Mouse (Mus musculus): ENCODE measurements around the gene Gnat1. TPM values are rescaled to one million over a fixed set of nuclear protein-coding genes. Genes with fewer than 3 reads are reported as not detected.

Gnat1 gene
- 0.15 and 0.28 TPM in 2 replicates for polyA plus RNA-seq (2012; rRNA removed)

DNA sequence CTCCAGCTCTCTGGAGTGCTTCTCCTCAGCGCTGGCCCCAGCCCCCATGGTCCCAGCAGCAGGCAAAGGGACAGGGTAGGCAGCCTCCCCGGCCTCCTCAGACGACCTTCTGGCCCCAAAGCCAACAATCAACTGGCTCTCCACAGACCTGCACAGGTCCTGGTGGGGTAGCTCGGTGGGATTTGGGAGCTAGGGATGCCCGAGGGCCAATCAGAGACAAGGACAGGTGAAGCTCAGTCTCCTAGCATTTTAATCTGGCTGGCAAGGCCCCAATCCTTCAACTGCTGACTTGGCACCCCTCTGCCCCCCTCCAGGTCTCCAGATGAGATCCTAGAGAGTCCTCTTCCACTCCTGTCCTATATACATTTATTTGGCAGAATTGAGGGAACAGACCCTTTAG, at the start of gene Gnat1:
Gene Gnat1, minus strand, starts transcription at position 212 of the 400 bp plus-strand sequence.
- DNase-seq (ENCODE audit: extremely low spot score in 1 of 2, low spot score in 1 of 2) = no peak

DNA sequence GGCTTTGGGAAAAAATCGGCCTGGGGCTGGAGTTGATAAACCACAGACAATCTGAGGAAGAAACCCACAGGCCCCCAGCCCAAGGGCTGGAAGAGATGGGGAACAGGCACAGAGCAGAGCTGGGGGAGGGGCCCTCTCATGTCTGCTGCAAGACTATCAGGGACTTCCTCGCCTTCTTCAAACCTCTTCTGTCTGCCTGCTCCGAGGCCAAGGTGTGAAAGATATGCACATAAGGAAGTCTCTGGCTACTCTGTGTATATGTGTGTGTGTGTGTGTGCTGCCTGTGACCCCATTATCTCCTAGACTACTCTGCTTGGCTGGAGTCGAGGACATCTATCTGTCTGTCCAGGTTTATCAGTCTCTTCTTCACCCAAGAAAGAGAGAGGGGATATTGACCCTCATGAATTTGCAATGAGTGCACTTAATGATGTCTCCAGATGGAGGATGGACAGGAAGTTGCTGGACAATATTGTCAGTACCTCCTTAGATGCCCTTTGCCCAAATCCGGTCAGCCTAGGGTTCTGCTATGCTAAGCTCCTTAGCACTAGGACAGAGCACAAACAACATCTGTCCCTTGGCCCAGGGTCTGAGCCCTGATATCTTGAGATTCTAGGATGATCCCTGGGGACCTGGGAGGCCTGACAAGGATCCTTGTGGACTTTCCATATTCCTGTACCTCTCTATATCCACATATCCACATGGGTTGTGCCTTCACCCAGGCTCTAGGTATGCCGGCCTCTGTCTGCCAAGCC, 49.6 kb upstream of the Gnat1 start:
- DNase-seq (ENCODE audit: extremely low spot score in 1 of 2, low spot score in 1 of 2) = no peak

DNA sequence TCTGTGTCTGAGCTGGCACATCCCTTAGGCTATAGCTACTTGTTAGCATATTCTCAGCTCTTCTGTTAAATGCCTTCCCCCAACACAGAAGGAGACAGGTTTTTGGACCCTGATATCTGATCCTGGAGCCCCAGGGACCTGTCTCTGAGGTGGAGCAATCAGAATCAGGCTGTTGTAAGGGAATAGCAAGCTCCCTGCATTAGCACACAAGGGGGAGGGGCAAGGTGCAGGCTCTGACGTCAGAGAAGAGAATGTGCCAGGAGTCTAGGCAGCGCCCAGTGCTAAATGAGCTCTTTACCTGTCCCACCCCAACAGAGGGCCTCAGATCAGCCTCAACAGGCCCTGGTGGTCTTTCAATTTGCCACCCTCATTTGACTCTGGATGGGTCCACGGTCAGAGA, 47.5 kb upstream of the Gnat1 start:
- no peak for DNase-seq (ENCODE audit: extremely low spot score in 1 of 2, low spot score in 1 of 2)

DNA sequence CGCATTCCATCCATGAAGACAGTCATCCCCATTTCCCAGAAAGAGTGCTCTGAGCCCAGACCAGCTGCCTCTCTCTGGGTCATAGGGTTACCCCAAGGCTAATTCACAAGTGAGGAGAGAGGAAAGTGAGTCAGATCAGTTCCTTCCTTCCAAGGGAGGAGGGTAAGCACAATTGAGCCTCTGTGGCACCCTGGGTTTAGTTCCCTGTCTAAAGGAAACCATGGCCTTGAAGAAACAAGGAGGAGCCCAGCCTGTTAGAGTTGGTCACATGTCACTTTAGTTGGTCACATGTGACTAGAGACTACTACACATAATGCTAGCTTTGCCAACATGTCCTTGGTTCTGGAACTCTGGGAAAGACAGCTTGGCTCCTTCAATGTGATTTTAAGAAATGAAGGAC, 45.3 kb upstream of the Gnat1 start:
- DNase-seq (ENCODE audit: extremely low spot score in 1 of 2, low spot score in 1 of 2) = no peak

DNA sequence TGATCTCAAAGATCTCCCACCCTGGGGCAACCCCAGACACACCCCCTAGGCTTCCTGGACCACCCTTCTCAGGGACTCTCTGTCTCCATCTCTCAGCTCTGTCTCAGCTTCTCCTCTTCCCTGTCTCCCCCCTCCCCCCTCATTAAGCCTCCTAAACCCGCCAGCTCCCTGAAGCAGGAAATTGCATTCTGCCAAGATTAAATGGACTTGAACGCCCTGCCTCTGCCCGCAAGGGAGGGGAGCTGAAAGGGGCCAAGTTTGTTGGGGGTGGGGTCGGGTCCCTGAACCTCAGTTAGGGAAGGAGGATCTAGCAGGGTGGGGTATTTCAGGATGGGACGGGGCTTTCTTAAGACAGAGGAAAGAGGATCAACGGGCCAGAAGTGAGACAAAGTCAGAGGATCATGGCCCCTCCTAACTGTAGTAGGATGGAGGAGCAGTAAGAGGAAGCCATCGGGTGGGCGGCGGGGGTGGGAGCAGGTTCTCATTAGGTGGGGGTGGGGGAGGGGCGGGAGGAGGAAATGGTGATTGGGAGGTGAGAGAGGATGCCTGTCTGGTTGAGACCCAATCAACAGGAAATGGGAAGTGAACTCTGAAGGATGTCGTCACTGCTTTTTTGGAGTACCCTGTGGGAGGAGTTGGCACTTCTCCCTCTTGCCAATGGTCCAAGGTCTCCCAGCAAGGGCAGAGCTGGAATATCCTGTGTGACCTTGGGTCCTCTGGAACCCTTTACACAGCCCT, 44.5 kb upstream of the Gnat1 start:
- DNase-seq (ENCODE audit: extremely low spot score in 1 of 2, low spot score in 1 of 2) = no peak

DNA sequence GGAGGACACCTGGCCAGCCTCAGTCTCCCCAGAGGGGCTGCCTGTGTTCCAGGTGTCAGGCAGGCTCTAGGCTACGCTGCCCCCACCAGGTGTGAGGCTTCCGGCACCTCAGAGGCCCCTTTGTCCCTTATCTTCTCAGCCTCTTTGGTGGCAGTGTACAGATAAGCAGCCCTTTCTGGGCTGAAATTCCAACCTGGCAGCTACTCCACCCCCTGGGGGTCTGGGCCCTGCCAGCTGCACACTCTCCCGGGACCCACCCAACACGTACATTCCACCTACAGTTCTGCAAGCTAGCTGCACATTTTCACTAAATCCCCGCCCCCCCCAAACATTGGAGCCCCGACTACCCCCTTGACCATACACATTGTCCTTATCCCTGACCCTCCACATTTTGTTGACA, 43.8 kb upstream of the Gnat1 start:
- DNase-seq (ENCODE audit: extremely low spot score in 1 of 2, low spot score in 1 of 2) = no peak

DNA sequence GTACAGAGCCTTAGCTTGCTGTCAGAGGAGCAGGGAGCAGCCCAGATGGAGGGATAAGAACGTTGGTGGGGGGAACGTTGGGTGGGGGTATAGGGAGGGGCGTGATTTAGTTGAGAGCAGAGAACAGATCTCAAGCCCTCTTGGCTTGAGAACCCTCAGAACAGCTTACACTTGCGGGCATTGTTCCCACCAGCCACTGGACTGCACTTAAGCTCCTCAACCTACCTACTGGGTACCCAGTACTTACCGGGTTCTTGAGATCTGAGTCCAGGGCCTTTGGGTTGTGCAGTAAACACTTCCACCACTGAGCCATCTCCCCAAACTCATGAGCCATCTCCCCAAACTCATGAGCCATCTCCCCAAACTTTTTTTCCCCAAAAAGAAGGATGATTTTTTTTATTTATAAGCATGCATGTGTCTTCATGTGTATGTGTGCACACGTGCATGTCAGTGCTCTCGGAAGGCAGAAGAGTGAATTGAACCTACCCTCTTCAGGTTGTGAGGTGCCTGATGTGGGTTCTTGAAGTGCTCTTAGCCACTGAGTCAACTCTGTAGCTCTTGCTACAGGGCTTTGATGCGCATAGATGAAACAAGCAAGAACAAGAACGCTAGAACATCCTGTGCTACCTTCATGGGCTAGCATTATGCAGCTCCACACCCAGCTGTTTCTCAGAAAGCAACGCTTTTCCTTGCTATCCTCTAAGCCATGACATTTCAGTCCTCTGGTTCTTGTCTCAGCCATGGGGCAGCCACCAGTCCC, 39.4 kb upstream of the Gnat1 start:
- no peak for DNase-seq (ENCODE audit: extremely low spot score in 1 of 2, low spot score in 1 of 2)

DNA sequence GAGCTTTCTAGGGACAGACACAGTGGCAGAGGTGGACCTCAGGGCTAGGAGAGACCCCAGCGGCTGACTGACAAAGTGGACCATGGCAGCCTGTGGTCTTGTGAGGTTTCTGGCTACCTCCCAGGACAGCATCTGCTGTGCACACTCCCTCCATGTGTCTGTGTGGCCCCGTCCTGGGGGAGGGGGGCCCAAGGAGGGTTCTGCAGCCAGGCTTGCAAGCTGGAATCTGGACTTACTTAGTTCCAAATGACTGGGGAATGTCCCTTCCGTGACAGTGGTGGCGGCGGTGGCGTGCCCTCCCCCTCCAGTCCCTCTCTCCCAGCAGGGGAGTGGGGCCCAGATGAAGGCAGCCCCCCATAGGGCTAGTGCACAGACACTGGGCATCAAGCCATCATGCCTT, 37.4 kb upstream of the Gnat1 start:
- no peak for DNase-seq (ENCODE audit: extremely low spot score in 1 of 2, low spot score in 1 of 2)

DNA sequence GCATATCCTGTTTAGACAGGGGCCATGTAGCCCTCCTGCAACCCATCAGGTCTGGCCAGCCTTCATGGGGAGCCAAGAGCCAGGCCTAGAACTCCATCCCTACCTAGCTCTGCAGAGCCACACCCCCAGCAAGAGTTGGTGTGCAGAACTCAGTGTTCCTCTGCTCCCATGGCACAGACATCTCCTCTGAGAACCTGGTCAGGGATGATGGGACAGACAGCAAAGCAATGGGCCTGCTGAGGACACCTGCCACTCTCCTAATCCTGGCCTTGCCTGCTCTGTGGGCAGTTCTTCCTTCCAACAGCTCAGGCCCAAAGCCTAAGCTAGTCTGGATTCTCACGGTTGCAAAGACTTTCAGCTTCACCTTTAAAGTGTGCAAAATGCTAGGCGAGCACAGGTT, 36.1 kb upstream of the Gnat1 start:
- no peak for DNase-seq (ENCODE audit: extremely low spot score in 1 of 2, low spot score in 1 of 2)

DNA sequence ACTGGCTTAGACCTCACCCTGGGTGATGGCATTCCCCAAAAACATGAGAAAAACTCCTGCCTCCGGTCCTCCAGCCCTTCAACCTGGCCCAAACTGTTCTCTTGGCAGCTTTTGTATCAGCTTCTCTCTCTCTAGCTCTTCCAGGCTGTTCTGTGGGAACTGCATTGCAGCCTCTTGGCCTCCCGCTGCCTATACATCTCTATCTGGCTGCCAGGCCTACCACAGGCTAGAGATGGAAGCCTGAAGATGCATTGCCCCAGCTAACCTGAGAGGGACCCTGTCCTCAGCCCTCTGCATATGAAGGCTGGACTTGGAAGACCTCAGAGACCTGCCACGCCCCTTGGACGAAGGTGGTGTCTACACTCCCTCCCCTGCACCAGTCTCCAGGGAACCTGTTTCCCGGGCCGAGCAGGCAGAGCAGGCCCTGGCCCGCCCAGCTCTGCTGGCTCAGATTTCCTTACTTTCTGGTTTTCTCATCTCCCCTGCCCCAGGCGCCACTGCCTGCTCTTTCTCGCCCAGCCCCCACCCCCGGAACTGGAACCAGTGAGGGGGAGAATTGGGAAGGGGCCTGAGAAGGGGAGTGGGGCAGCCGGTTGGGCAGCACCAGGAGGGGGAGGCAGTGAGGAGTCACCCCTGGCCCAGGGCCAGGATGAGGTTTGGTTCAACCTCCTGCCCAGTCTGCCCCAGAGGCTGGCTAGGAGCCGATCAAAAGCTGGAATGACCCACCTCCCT, 34.9 kb upstream of the Gnat1 start:
- no peak for DNase-seq (ENCODE audit: extremely low spot score in 1 of 2, low spot score in 1 of 2)

DNA sequence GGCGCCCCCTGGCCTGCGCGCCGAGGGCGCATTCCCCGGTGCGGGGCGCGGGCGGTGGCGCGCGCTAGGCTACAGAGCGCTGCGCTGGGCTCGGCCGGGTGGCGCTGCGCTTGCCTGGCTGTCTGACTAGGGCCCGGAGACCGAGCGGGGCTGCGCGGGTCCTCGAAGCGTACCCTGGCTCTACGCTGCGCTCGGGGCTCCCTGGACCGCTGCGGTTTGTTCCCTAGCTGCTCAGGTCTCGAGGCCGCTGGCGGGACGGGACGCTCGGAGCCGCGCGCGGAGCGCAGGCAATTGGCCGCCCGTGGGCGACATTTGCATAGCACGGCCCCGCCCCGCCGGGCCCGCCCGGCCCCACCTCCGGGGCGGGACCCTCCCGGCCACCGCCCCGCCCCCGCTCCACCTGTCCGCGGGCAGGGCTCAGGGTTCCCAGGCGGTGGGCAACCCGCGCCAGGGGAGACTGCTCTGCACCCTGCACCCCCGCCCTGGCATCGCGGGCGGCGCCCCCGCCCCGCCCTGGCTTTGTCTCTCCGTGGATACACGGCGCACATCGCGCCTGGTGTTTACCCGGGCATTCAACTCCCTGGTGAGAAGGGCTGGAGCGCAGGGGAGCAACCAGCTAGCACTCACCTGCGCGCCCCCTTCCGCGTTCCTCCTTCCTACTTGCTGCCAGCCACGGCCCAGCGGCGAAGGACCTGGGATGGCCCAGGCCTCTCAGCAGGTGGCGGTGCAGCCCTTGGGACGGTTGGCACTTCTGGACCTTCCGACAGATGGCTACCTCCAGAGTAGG, 30.4 kb upstream of the Gnat1 start, which contains the start of gene Sema3f:
Gene Sema3f, minus strand, starts transcription at position 779 of the 787 bp plus-strand sequence.
- peak in 1 of 2 experiments; percentile 57 for DNase-seq (ENCODE audit: extremely low spot score in 1 of 2, low spot score in 1 of 2)

DNA sequence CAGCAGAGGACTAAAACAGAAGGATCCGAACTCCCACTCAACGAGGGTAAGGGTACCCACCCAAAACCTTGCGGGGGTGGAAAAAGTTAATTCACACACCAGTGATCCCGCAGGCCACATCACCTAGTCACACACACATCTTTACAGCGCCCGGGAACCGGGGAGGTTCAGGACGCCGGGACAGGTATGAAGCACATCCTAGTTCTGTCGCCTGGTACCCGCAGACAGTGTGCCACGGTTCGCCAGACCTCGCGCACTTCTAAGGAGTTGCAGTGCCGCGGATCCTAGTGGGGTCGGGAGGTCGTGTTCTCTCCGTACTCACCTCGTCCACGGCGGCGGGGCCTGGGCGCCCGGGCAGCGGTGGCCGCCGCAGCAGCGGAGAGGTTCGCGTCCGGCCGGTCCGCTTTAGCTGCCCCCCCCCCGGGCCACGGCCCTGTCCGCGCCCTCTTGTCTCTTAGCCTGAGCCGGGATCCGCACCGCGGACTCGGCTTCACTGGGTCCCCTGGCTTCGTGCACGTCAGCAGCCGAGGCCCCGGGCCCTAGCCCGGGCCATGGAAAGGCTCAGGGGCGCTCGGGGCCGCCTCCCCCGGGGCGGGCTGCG, 29.7 kb upstream of the Gnat1 start:
- no peak for DNase-seq (ENCODE audit: extremely low spot score in 1 of 2, low spot score in 1 of 2)

DNA sequence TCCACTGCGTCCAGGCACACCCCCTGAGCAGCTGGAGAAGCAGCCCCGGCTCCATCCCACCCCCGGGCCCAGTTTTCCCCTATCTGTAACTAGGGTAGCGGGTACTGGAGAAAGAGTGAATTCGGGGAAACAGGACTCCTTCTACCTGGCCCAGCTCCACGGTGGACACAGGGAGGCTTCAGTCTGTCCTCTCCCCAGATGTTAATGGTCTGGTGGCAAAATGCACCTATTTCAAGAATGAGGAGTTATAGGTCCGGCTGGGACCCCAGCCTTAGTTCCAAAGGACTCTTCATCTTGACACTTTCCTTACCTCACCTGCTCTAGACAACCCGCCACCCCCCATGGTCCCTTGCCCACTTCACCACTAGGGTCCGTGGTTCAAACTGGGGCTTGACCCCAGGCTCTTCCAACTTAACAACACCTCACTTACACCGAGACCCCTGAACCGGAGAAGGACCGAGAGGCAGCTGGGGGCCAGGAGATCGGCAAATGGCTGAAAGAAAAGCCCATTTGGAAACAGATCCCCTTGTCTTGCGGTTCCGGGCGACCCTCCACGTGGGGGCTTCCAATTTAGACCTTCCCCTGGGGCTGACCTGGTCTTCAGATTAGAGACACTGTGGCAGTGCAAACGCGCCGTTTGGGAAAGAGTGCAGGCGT, 29.1 kb upstream of the Gnat1 start:
- DNase-seq (ENCODE audit: extremely low spot score in 1 of 2, low spot score in 1 of 2) = no peak

DNA sequence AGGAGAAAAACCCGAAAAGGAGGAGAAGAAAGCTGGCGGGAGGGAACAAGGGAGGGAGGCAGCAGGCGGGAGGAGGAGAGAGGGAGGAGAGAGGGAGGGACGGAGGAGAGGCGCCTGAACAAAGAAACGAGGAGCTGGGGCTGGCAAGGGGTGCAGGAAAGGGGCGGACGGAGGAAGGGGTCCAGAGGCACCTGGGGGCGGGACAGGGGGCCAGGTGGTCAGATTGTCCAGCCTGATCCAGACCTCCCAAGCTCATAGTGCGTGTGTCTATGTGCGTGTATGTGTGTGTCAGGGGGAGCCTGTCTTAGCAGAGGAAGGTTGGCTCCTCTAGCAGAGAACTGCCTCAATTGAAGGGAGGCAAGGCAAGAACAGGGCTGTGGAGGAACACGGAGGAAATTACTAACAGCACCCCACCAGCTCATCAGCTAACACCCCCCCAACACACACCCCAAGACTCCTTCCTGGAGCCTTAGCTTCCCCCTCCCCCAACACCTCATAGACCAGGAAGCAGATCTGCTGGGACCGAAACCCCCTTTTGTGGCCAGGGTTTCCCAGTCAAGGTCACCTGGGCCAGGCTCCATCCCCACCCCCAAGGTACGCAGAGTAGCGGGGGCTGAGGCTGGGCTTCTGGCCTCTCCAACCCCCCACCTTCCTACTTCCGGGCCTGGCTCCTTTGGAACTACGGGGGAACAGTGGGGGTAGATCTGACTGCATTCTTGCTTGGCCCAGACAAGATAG, 28.4 kb upstream of the Gnat1 start:
- DNase-seq (ENCODE audit: extremely low spot score in 1 of 2, low spot score in 1 of 2) = no peak

DNA sequence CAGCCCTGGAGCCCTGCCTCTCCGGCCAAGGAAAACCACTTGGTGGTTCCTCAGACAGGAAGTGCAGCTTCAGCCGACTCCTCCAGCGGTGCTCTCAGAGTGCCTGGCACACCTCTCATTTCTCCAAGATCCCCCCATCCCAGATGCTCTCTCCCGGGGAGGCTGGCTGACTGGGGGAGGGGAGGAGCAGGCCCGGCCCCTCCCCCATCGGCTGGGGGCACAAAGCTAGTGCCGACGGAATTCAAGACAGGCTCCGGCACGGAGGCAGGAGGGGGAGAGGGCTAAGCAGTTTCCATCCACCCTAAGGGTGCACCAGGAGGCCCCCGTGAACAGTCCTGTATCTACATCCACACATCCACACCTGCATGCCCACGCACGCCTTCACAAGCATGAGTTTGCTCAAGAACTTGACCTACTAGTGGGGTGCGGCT, 27.3 kb upstream of the Gnat1 start:
- DNase-seq (ENCODE audit: extremely low spot score in 1 of 2, low spot score in 1 of 2) = no peak

DNA sequence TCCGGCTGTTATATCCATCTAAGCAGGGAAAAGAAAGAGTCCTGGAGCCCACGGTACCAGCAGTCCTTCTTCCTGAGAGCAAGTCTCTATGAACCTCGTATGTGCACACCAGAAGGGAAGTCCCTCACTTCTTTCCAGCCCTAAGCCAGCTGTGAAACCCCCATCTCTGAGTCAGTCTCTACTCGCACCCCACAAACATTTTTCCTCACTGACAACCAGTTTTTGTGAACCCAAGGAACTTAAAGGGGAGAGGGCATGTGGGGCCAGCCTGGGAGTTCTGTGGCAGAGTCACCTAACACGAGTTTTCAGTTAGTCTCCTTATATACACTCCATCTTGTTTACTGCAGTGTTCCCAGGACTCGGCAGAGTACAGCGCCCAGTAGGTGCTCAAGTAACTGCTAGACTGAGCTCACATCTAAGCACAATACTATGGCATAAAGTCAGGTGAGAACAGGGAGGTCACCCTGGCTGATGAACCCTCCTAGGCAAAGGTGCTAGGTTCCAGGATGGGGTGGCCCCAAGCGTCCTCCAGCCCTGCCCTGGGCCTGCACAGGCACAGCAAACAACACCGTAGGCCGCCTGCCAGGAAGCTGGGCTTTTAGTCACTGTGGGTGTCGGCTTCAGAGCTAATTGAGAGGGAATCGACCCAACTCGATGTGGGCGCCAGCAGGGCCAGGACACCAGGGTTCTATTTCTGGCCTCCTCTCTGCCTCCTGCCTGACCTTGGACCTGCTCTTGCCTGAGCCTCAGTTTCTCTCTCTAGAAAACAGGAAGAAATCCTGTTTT, 24.0 kb upstream of the Gnat1 start:
- DNase-seq (ENCODE audit: extremely low spot score in 1 of 2, low spot score in 1 of 2) = no peak

DNA sequence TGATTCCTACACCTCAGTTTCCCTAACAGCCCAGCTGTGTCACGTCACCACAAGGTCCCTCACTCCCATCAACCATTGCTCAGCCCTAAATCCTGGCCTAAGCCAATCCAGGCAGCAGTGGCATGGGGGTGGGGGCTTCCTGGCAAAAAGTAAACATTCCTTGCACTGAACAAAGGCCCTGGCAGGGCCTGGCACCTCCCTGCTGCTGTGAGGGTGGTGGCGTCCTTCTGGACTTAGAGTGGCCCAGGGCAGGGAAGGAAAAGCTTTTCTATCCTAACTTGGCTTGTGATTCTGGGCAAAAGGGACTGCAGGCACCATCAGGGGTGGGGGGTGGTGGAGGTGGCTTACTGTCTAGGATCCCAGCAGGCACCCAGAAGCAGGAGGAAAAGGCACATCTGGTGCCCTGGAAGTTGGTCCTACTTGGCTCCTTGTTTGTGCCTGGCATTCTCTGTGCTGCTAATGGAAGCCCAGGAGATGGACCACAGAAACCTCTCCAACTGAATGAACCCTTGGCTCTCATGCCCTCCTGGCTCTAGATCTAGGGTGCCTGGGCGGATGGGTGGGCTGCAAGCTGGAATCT, 23.2 kb upstream of the Gnat1 start:
- no peak for DNase-seq (ENCODE audit: extremely low spot score in 1 of 2, low spot score in 1 of 2)

Data from frontal cortex, adult 2 months (tissue).